Mouse (Mus musculus) cerebellum, adult 2 months (tissue): ENCODE results near the gene Pex26.

Source experiments
- CTCF ChIP-seq: fragments of 200-500 bp; IDR thresholded peaks from 2 replicates; pipeline ENCODE4 v1.5.1; 2011; ENCODE audit warnings: low read depth, mild to moderate bottlenecking, control low read depth, low read length, moderate library complexity, borderline replicate concordance; ENCODE audit not compliant: insufficient read depth
- POLR2A ChIP-seq: fragments of 200-500 bp; IDR thresholded peaks from 2 replicates; pipeline ENCODE4 v1.6.1; 2011; ENCODE audit warnings: low read length, control low read depth, borderline replicate concordance; ENCODE audit not compliant: insufficient read depth

DNA sequence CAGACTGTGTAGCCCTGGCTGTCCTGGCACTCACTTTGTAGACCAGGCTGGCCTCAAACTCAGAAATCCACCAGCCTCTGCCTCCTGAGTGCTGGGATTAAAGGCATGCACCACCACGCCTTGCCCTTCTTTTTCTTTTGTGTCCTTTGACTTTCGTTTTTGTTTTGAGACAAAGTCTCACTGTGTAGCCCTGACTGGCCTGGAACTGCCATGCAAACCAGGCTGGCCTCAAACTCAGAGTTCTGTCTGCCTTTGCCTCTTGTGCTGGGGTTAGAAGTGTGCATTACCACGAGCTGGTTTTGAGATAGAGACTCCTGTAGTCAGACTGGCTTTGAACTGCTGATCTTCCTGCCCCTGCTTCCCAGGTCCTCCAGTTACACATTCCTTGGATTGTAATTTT lies 49.2 kb upstream of the Pex26 start:
- TF ChIP-seq POLR2A: no peak
- TF ChIP-seq CTCF: no peak
